Mouse (Mus musculus): ENCODE results near the gene A930017K11Rik. TPM values are rescaled to one million over a fixed set of nuclear protein-coding genes. Genes with fewer than 3 reads are reported as not detected.

A930017K11Rik gene
- total and polyA plus RNA-seq, 3 experiments: not detected

DNA sequence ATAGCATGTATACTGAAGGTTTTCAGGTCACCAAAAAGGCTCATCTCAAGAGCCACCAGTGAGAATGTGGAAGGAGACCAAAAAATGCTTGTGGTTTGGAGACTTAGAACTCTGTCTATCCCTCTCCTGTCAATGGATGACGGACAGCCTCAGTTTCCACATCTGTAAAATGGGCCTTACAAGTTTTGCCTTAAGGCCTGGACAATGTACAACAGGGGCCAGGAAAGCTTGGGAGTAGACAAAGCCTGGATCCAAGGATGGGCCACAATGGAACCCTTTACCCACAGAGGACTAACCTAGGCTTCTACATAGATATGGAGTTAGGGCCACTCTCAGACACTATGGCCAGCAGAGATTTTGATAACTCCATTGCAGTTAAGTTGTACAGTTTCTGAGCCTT lies 31.7 kb upstream of the A930017K11Rik start:
- H3K9me3 ChIP-seq (replicated peaks; ENCODE audit: low read length): no peaks in the 10 kb centered on the region
- in situ Hi-C loops (cut with MboI; ENCODE audit: low pct_ligation_motif_present, low pct_unique_long_range_greater_than_20kb, low sequenced_read_pairs): no loop called here
- no peak overlapping the region for H3K27ac ChIP-seq (ENCODE audit: insufficient read depth, low read depth)
- peaks cover 0 to 38% of the 10 kb centered on the region in 2 experiments for H3K36me3 ChIP-seq (replicated peaks in 1 of 2; ENCODE audit: control insufficient read depth in 1 of 2, insufficient read depth in 1 of 2, low read length in 1 of 2)
- dilution Hi-C loops (cut with MboI; ENCODE audit: extremely low pct_ligation_motif_present, extremely low pct_unique_long_range_greater_than_20kb, low sequenced_read_pairs): no loop called here
- no peak for DNase-seq (ENCODE audit: extremely low read depth)
- H3K79me2 ChIP-seq (replicated peaks; ENCODE audit: control insufficient read depth, extremely low read depth, insufficient read depth, poor library complexity, severe bottlenecking): peaks cover 4% of the 10 kb centered on the region
- no peak overlapping the region for H3K9ac ChIP-seq (ENCODE audit: insufficient read depth, low read depth)
- no peak overlapping the region for H3K4me3 ChIP-seq (replicated peaks in 1 of 3; ENCODE audit: low read depth in 2 of 3, low read length in 2 of 3, poor library complexity in 1 of 3)
- peaks cover 11 to 53% of the 10 kb centered on the region in 2 experiments; a peak in 3 of 4 replicates for H3K4me1 ChIP-seq (ENCODE audit: control insufficient read depth in 1 of 2, insufficient read depth in 2 of 2)
- TF ChIP-seq TCF12 (IDR thresholded peaks at IDR 0.05; ENCODE audit: low read depth, low read length): no peak
- no peak for TF ChIP-seq ZNF384 (IDR thresholded peaks at IDR 0.05; ENCODE audit: low read depth, low read length)
- no peak for TF ChIP-seq ZKSCAN1 (IDR thresholded peaks at IDR 0.05; ENCODE audit: borderline replicate concordance, low read depth, low read length)
- no peak for TF ChIP-seq ELF1 (IDR thresholded peaks at IDR 0.05; ENCODE audit: low read depth, low read length)
- no peak for TF ChIP-seq IRF4 (IDR thresholded peaks at IDR 0.05; ENCODE audit: low read depth, low read length)
- no peak for TF ChIP-seq HCFC1 (IDR thresholded peaks at IDR 0.05; ENCODE audit: low read depth, low read length)
- no peak for TF ChIP-seq BHLHE40 (IDR thresholded peaks at IDR 0.05; ENCODE audit: low read depth, low read length)
- TF ChIP-seq SMC3 (IDR thresholded peaks at IDR 0.05; ENCODE audit: low read depth, low read length): no peak
- TF ChIP-seq NELFE (IDR thresholded peaks at IDR 0.05; ENCODE audit: low read depth, low read length): no peak
- TF ChIP-seq MAZ (IDR thresholded peaks at IDR 0.05; ENCODE audit: low read depth, low read length): no peak
- no peak for TF ChIP-seq MXI1 (IDR thresholded peaks at IDR 0.05; ENCODE audit: low read depth, low read length)
- no peak for TF ChIP-seq CTCF (conservative IDR thresholded peaks at IDR 0.05 in 1 of 2, IDR thresholded peaks at IDR 0.05 in 1 of 2; ENCODE audit: low read depth in 2 of 2, low read length in 2 of 2)
- TF ChIP-seq PAX5 (IDR thresholded peaks at IDR 0.05; ENCODE audit: low read length): no peak
- H3K27me3 ChIP-seq (replicated peaks): no peaks in the 10 kb centered on the region
- peak overlapping the region; percentile 80; the same call in 1 of the 2 replicates for H3K4me2 ChIP-seq (ENCODE audit: insufficient read depth, low read depth, poor library complexity, severe bottlenecking)

- TF ChIP-seq ZMIZ1 (IDR thresholded peaks at IDR 0.05; ENCODE audit: low read depth, low read length) (no peak), HCFC1 (IDR thresholded peaks at IDR 0.05; ENCODE audit: low read depth, low read length) (no peak), MXI1 (IDR thresholded peaks at IDR 0.05; ENCODE audit: low read depth, low read length) (no peak), IRF4 (IDR thresholded peaks at IDR 0.05; ENCODE audit: low read depth, low read length) (no peak), TBP (conservative IDR thresholded peaks at IDR 0.05; ENCODE audit: low read depth, low read length) (no peak)
- no peak for DNase-seq (ENCODE audit: extremely low read depth)
- H3K4me3 ChIP-seq (replicated peaks in 1 of 3; ENCODE audit: low read depth in 2 of 3, low read length in 2 of 3, poor library complexity in 1 of 3): no peak overlapping the region
- peaks cover 18 to 64% of the 10 kb centered on the region in 2 experiments for H3K4me1 ChIP-seq (ENCODE audit: control insufficient read depth in 1 of 2, insufficient read depth in 2 of 2)
- in situ Hi-C loops (cut with MboI; ENCODE audit: low pct_ligation_motif_present, low pct_unique_long_range_greater_than_20kb, low sequenced_read_pairs) (no loop called here), dilution Hi-C loops (cut with MboI; ENCODE audit: extremely low pct_ligation_motif_present, extremely low pct_unique_long_range_greater_than_20kb, low sequenced_read_pairs) (no loop called here)
- H3K27me3 ChIP-seq (replicated peaks): no peaks in the 10 kb centered on the region
- H3K4me2 ChIP-seq (ENCODE audit: insufficient read depth, low read depth, poor library complexity, severe bottlenecking): no peak overlapping the region
- no peak overlapping the region for H3K27ac ChIP-seq (ENCODE audit: insufficient read depth, low read depth)
- no peaks in the 10 kb centered on the region for H3K9me3 ChIP-seq (replicated peaks; ENCODE audit: low read length)
- peaks cover 0 to 32% of the 10 kb centered on the region in 2 experiments for H3K36me3 ChIP-seq (replicated peaks in 1 of 2; ENCODE audit: control insufficient read depth in 1 of 2, insufficient read depth in 1 of 2, low read length in 1 of 2)
- H3K9ac ChIP-seq (ENCODE audit: insufficient read depth, low read depth): no peak overlapping the region
- H3K79me2 ChIP-seq (replicated peaks; ENCODE audit: control insufficient read depth, extremely low read depth, insufficient read depth, poor library complexity, severe bottlenecking): peaks cover 4% of the 10 kb centered on the region
These were observed 30.5 kb upstream of the A930017K11Rik start for GRCm38 (mm10) chr17:25982913-25983312.

Data from CH12.LX (cell line).